Mouse (Mus musculus) hindbrain, embryonic 16.5 days (tissue): ENCODE data around the gene Qdpr. TPM values are rescaled to one million over a fixed set of nuclear protein-coding genes. Genes with fewer than 3 reads are reported as not detected.

Experiments
- polyA plus RNA-seq: library from polyadenylated mRNA; unstranded; fragments of >200 nt; fragmentation: Nextera tagmentation; extraction: Ambion mirVana; gene quantifications from 2 replicates; pipeline ENCODE4 v1.2.1, GENCODE M21; 2015

Gene Qdpr
- polyA plus RNA-seq, 1 experiment from 2014 or later = 154 TPM

Other genes starting within 250 kb of the Qdpr start
- gene Clrn2, start 3.5 kb upstream of the Qdpr start, polyA plus RNA-seq = 0.28 and 0.40 TPM in 2 replicates
- gene Lap3, start 43.1 kb upstream of the Qdpr start, polyA plus RNA-seq = 33.1 and 34.2 TPM in 2 replicates
- gene Med28, start 70.0 kb upstream of the Qdpr start, polyA plus RNA-seq = 243 and 250 TPM in 2 replicates
- gene Fam184b, start 189.4 kb upstream of the Qdpr start, polyA plus RNA-seq = 13.3 and 14.5 TPM in 2 replicates
- gene Ncapg, start 219.7 kb upstream of the Qdpr start, polyA plus RNA-seq = 7.4 and 9.4 TPM in 2 replicates